Mouse (Mus musculus) kidney, adult 9 months (tissue): Measurements from ENCODE around the gene Fkbp9.

ENCODE experiments used
- DNase-seq: peaks from one replicate; pipeline ENCODE4 v3.0.0; 2022

Gene Fkbp9

GRCm38 (mm10) chr6:56906121-56906846 lies 74.4 kb downstream of the Fkbp9 start:
- DNase-seq, result peak; percentile 80

GRCm38 (mm10) chr6:56907973-56908372 lies 76.1 kb downstream of the Fkbp9 start:
- no peak for DNase-seq

- no peak for DNase-seq
Observed at GRCm38 (mm10) chr6:56908397-56908796, 76.5 kb downstream of the Fkbp9 start.

- DNase-seq, result peak; percentile 75
Observed at GRCm38 (mm10) chr6:56908912-56909311, 77.1 kb downstream of the Fkbp9 start.

- no peak for DNase-seq
Observed at GRCm38 (mm10) chr6:56910910-56911309, 79.1 kb downstream of the Fkbp9 start.

GRCm38 (mm10) chr6:56913092-56913858 lies 81.4 kb downstream of the Fkbp9 start:
- no peak for DNase-seq

GRCm38 (mm10) chr6:56916279-56916678 lies 84.4 kb downstream of the Fkbp9 start:
- no peak for DNase-seq

- peak; percentile 40 for DNase-seq
Observed at GRCm38 (mm10) chr6:56917578-56918368, 85.9 kb downstream of the Fkbp9 start.

GRCm38 (mm10) chr6:56919330-56920044 lies 87.6 kb downstream of the Fkbp9 start:
- no peak for DNase-seq

GRCm38 (mm10) chr6:56920222-56921092 lies 88.6 kb downstream of the Fkbp9 start:
- DNase-seq, result peak; percentile 91

GRCm38 (mm10) chr6:56923331-56923725 lies 91.5 kb downstream of the Fkbp9 start:
- no peak for DNase-seq

GRCm38 (mm10) chr6:56923726-56924707 lies 92.2 kb downstream of the Fkbp9 start, which contains the start of the genes Nt5c3 and Vmn1r4:
TSS of gene Nt5c3 (minus strand) at chr6:56923932.
TSS of gene Vmn1r4 (plus strand) at chr6:56924015.
- peak; percentile 98 for DNase-seq
